Mouse (Mus musculus) liver, postnatal 0 days (tissue): ENCODE data around the gene Agap1.

Experiments used
- CTCF ChIP-seq: sonication (generic); IDR thresholded peaks from 2 replicates; pipeline ENCODE4 v1.5.1; 2016; ENCODE audit warnings: antibody characterized with exemption, low read depth
- EP300 ChIP-seq: IDR thresholded peaks from 2 replicates; pipeline ENCODE4 v1.6.1; 2016; ENCODE audit warnings: antibody characterized with exemption, low read depth, mild to moderate bottlenecking

DNA sequence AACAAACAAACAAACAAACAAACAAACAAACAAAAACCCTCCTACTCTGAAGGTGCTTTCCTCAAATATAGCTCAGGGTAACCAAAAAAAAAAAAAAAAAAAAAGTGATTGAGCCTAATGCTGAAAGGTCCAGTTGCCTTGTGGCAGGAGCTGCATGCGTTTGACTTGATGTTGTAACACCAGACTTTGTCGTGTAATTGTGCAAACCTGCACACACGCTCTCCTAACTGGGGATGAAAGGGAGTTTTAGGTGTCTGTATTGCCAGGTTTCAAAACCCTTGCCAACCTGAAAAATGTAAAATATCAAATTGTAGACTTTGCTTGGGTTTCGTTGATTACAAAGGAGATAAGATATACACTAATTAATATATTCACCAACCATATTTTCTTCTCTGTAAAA, 459.0 kb downstream of the Agap1 start:
- no peak for TF ChIP-seq CTCF
- TF ChIP-seq EP300 = no peak
